Mouse (Mus musculus) G1E (cell line): ENCODE data around the gene Cenpp.

ENCODE experiments used
- CTCF ChIP-seq: IDR thresholded peaks from 2 replicates; pipeline ENCODE4 v1.5.1; 2012; ENCODE audit warnings: low read depth, low read length, inconsistent platforms, mixed read lengths
- GATA1 ChIP-seq: IDR thresholded peaks from 2 replicates; pipeline ENCODE4 v1.6.1; 2012; ENCODE audit warnings: borderline replicate concordance, low read length, inconsistent platforms, mixed read lengths
- GATA2 ChIP-seq: IDR thresholded peaks from 2 replicates; pipeline ENCODE4 v1.6.1; 2012; ENCODE audit warnings: low read depth, low read length, inconsistent platforms, borderline replicate concordance
- POLR2AphosphoS5 ChIP-seq: IDR thresholded peaks from 2 replicates; pipeline ENCODE4 v1.6.1; 2012; ENCODE audit warnings: low read depth, low read length, inconsistent platforms; ENCODE audit not compliant: insufficient replicate concordance
- TAL1 ChIP-seq: conservative IDR thresholded peaks from 2 replicates; pipeline ENCODE4 v1.6.1; 2012; ENCODE audit warnings: low read depth, low read length, inconsistent platforms, mixed read lengths

- TF ChIP-seq GATA2 (no peak), CTCF (no peak), GATA1 (no peak), TAL1 (no peak), POLR2AphosphoS5 (no peak)
Observed at GRCm38 (mm10) chr13:49435745-49436144, 216.8 kb downstream of the Cenpp start.
